Mouse (Mus musculus): ENCODE measurements around the gene Ttc39a.
"Not testable (repeated sequence)": the region's sequence is repeated elsewhere in the genome, so short reads cannot be mapped to it uniquely, and the experiment has no call there.

Ttc39a gene

GRCm38 (mm10) chr4:109406486-109407175 lies at the start of gene Ttc39a:
Ttc39a (plus strand) TSS chr4:109406623.
- no peak for DNase-seq (ENCODE audit: low spot score in 2 of 2)

- no peak for DNase-seq (ENCODE audit: low spot score in 2 of 2)
These were observed 28.3 kb upstream of the Ttc39a start for GRCm38 (mm10) chr4:109378107-109378506.

GRCm38 (mm10) chr4:109382457-109382856 lies 24.0 kb upstream of the Ttc39a start:
- no peak for DNase-seq (ENCODE audit: low spot score in 2 of 2)

GRCm38 (mm10) chr4:109385599-109385998 lies 20.8 kb upstream of the Ttc39a start:
- no peak for DNase-seq (ENCODE audit: low spot score in 2 of 2)

GRCm38 (mm10) chr4:109393229-109393779 lies 13.1 kb upstream of the Ttc39a start:
- DNase-seq (ENCODE audit: low spot score in 2 of 2) = no peak

GRCm38 (mm10) chr4:109393902-109394301 lies 12.5 kb upstream of the Ttc39a start:
- peak in 1 of 2 experiments; percentile 8 for DNase-seq (ENCODE audit: low spot score in 2 of 2)

- no peak for DNase-seq (ENCODE audit: low spot score in 2 of 2)
These were observed 11.9 kb upstream of the Ttc39a start for GRCm38 (mm10) chr4:109394314-109395074.

GRCm38 (mm10) chr4:109400366-109400980 lies 6.0 kb upstream of the Ttc39a start:
- no peak for DNase-seq (ENCODE audit: low spot score in 2 of 2)

- no peak for DNase-seq (ENCODE audit: low spot score in 2 of 2)
These were observed 5.2 kb upstream of the Ttc39a start for GRCm38 (mm10) chr4:109401176-109401689.

GRCm38 (mm10) chr4:109404908-109405307 lies 1.5 kb upstream of the Ttc39a start:
- not testable (repeated sequence) for DNase-seq (ENCODE audit: low spot score in 2 of 2)

- no peak for DNase-seq (ENCODE audit: low spot score in 2 of 2)
These were observed 1.0 kb upstream of the Ttc39a start for GRCm38 (mm10) chr4:109405415-109405814.

GRCm38 (mm10) chr4:109406054-109406485 lies 353 bp upstream of the Ttc39a start:
- DNase-seq (ENCODE audit: low spot score in 2 of 2) = no peak

- DNase-seq (ENCODE audit: low spot score in 2 of 2) = no peak
These were observed 725 bp downstream of the Ttc39a start for GRCm38 (mm10) chr4:109407176-109407520.

- no peak for DNase-seq (ENCODE audit: low spot score in 2 of 2)
These were observed 1.5 kb downstream of the Ttc39a start for GRCm38 (mm10) chr4:109407701-109408485.

- DNase-seq (ENCODE audit: low spot score in 2 of 2) = no peak
These were observed 4.4 kb downstream of the Ttc39a start for GRCm38 (mm10) chr4:109410681-109411376.

- DNase-seq (ENCODE audit: low spot score in 2 of 2) = no peak
These were observed 5.0 kb downstream of the Ttc39a start for GRCm38 (mm10) chr4:109411377-109411967.

GRCm38 (mm10) chr4:109412233-109412632 lies 5.8 kb downstream of the Ttc39a start:
- DNase-seq (ENCODE audit: low spot score in 2 of 2) = no peak

- no peak for DNase-seq (ENCODE audit: low spot score in 2 of 2)
These were observed 11.6 kb downstream of the Ttc39a start for GRCm38 (mm10) chr4:109417998-109418397.

- DNase-seq (ENCODE audit: low spot score in 2 of 2) = no peak
These were observed 12.6 kb downstream of the Ttc39a start for GRCm38 (mm10) chr4:109419017-109419416.

GRCm38 (mm10) chr4:109419563-109419962 lies 13.1 kb downstream of the Ttc39a start:
- DNase-seq (ENCODE audit: low spot score in 2 of 2) = no peak
